Mouse (Mus musculus): Measurements from ENCODE around the gene B3gnt3.

- TF ChIP-seq CTCF (IDR thresholded peaks at IDR 0.05; ENCODE audit: low read depth) = no peak
- no peak for TF ChIP-seq EP300 (IDR thresholded peaks at IDR 0.05; ENCODE audit: low read depth)
Measured at GRCm38 (mm10) chr8:71745322-71745721, 43.7 kb upstream of the B3gnt3 start.
